Mouse (Mus musculus): ENCODE results near the gene Tas2r143. TPM values are rescaled to one million over a fixed set of nuclear protein-coding genes. Genes with fewer than 3 reads are reported as not detected.

Tas2r143 gene
- polyA plus RNA-seq, 1 experiment from 2014 or later, result not detected

- Histone ChIP-seq H3K27me3 (ENCODE audit: control insufficient read depth, insufficient read depth, low read length) (no peaks in the 10 kb centered on the region), H3K36me3 (ENCODE audit: control insufficient read depth, insufficient read depth, low read length) (no peaks in the 10 kb centered on the region), H3K4me3 (ENCODE audit: low read length) (no peak overlapping the region), H3K27ac (ENCODE audit: low read depth, low read length) (peak overlapping the region; percentile 25; the same call in 1 of the 2 replicates), H3K4me2 (replicated peaks; ENCODE audit: low read depth, low read length) (no peak overlapping the region), H3K4me1 (ENCODE audit: control insufficient read depth, insufficient read depth, low read length) (peaks cover 4% of the 10 kb centered on the region; the same call in 1 of the 2 replicates), H3K9ac (ENCODE audit: low read depth, low read length) (no peak overlapping the region), H3K9me3 (ENCODE audit: control insufficient read depth, low read length) (no peaks in the 10 kb centered on the region)
- ATAC-seq (ENCODE audit: low FRiP score, low TSS enrichment), result peak; percentile 53
- 30% methylated on average over 9 of the region's 9 CpGs for WGBS
These were observed 18.1 kb upstream of the Tas2r143 start for GRCm38 (mm10) chr6:42381916-42382381.

GRCm38 (mm10) chr6:42383360-42383759 lies 16.7 kb upstream of the Tas2r143 start:
- ATAC-seq (ENCODE audit: low FRiP score, low TSS enrichment), result no peak
- no peak overlapping the region for H3K27ac ChIP-seq (ENCODE audit: low read depth, low read length)
- peaks cover 4% of the 10 kb centered on the region; the same call in 1 of the 2 replicates for H3K4me1 ChIP-seq (ENCODE audit: control insufficient read depth, insufficient read depth, low read length)
- H3K27me3 ChIP-seq (ENCODE audit: control insufficient read depth, insufficient read depth, low read length), result no peaks in the 10 kb centered on the region
- no peaks in the 10 kb centered on the region for H3K9me3 ChIP-seq (ENCODE audit: control insufficient read depth, low read length)
- WGBS, result 95% methylated on average over 5 of the region's 5 CpGs
- H3K9ac ChIP-seq (ENCODE audit: low read depth, low read length), result no peak overlapping the region
- no peaks in the 10 kb centered on the region for H3K36me3 ChIP-seq (ENCODE audit: control insufficient read depth, insufficient read depth, low read length)
- no peak overlapping the region for H3K4me3 ChIP-seq (ENCODE audit: low read length)
- no peak overlapping the region for H3K4me2 ChIP-seq (replicated peaks; ENCODE audit: low read depth, low read length)

DNA sequence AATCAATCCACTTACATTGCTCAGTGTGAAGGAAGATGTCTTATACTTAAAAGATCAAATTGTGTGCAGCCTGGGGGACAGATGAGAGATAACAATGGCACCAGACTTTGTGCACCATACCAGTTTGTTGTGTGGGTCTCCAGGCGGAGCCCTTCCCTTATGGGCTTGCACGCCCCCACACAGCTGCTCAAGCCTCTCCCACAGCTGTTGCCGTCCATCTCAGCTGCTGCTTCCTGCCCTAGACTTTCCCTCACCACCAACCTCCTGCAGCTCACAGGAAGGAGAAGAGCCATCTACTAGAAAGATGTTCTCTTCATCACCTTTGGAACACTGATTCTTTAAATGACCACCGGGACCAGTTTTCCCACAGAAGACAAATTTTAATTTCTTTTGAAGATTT lies 14.4 kb upstream of the Tas2r143 start:
- WGBS, result 54% methylated on average over 4 of the region's 4 CpGs
- H3K9ac ChIP-seq (ENCODE audit: low read depth, low read length), result no peak overlapping the region
- no peaks in the 10 kb centered on the region for H3K27me3 ChIP-seq (ENCODE audit: control insufficient read depth, insufficient read depth, low read length)
- H3K4me2 ChIP-seq (replicated peaks; ENCODE audit: low read depth, low read length), result no peak overlapping the region
- H3K27ac ChIP-seq (ENCODE audit: low read depth, low read length), result no peak overlapping the region
- H3K4me3 ChIP-seq (ENCODE audit: low read length), result no peak overlapping the region
- H3K9me3 ChIP-seq (ENCODE audit: control insufficient read depth, low read length), result no peaks in the 10 kb centered on the region
- H3K4me1 ChIP-seq (ENCODE audit: control insufficient read depth, insufficient read depth, low read length), result peaks cover 4% of the 10 kb centered on the region; the same call in 1 of the 2 replicates
- H3K36me3 ChIP-seq (ENCODE audit: control insufficient read depth, insufficient read depth, low read length), result no peaks in the 10 kb centered on the region
- no peak for ATAC-seq (ENCODE audit: low FRiP score, low TSS enrichment)

- 19% methylated on average over 2 of the region's 2 CpGs for WGBS
- no peak overlapping the region for H3K27ac ChIP-seq (ENCODE audit: low read depth, low read length)
These were observed 8.2 kb upstream of the Tas2r143 start for GRCm38 (mm10) chr6:42391796-42392330.

DNA sequence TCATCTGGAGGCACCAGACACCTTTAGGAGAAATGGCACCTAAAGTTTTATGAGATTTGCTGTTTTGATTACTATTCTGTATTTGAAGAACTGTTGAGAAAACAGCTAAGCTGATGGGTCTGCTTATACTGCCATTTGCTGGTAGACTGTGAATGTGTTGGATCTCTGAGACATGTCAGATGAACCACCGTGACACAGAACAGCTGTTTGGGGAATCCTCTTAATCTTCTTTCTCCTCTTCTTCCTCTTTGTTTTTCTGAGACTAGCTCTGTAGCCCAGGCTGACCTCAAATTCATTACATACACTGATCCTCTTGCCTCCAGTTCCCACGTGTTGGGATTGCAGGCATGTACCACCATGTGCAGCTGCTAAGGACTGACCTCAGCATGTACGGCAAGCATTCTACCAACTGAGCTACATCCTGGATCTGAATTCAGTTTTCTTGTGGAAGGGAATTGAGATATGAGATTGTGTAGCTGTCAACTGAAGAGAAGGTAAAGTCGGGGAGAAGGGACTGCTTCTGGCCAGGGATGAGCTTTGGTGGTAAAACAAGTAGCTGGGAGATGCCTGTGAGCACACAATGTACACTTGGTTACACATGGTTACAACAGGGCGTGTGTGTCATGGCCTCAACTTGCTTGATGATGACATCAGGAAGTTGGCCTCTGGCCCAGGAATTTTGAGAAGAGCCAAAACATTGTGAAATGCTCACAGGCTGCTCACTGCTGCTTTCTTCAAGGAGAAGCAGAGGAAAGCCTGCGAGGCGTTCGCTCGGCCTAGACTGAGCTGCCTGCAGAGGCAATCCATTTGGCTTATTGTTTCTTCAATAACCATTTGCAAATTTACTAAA lies 3.9 kb upstream of the Tas2r143 start:
- Histone ChIP-seq H3K9me3 (ENCODE audit: control insufficient read depth, low read length) (no peaks in the 10 kb centered on the region), H3K36me3 (ENCODE audit: control insufficient read depth, insufficient read depth, low read length) (no peaks in the 10 kb centered on the region), H3K9ac (ENCODE audit: low read depth, low read length) (no peak overlapping the region), H3K4me3 (ENCODE audit: low read length) (no peak overlapping the region), H3K27ac (ENCODE audit: low read depth, low read length) (no peak overlapping the region), H3K4me1 (ENCODE audit: control insufficient read depth, insufficient read depth, low read length) (no peaks in the 10 kb centered on the region), H3K27me3 (ENCODE audit: control insufficient read depth, insufficient read depth, low read length) (no peaks in the 10 kb centered on the region), H3K4me2 (replicated peaks; ENCODE audit: low read depth, low read length) (no peak overlapping the region)
- WGBS, result 68% methylated on average over 9 of the region's 9 CpGs
- ATAC-seq (ENCODE audit: low FRiP score, low TSS enrichment), result no peak

More at GRCm38 (mm10) chr6:42391796-42392330, 8.2 kb upstream of the Tas2r143 start:
- peak; percentile 93 for ATAC-seq (ENCODE audit: low FRiP score, low TSS enrichment)
- Histone ChIP-seq H3K27me3 (ENCODE audit: control insufficient read depth, insufficient read depth, low read length) (no peaks in the 10 kb centered on the region), H3K4me2 (replicated peaks; ENCODE audit: low read depth, low read length) (no peak overlapping the region), H3K9me3 (ENCODE audit: control insufficient read depth, low read length) (no peaks in the 10 kb centered on the region), H3K4me1 (ENCODE audit: control insufficient read depth, insufficient read depth, low read length) (no peaks in the 10 kb centered on the region), H3K36me3 (ENCODE audit: control insufficient read depth, insufficient read depth, low read length) (no peaks in the 10 kb centered on the region), H3K4me3 (ENCODE audit: low read length) (no peak overlapping the region), H3K9ac (ENCODE audit: low read depth, low read length) (no peak overlapping the region)

- H3K36me3 ChIP-seq (ENCODE audit: control insufficient read depth, insufficient read depth, low read length), result no peaks in the 10 kb centered on the region
- H3K27ac ChIP-seq (ENCODE audit: low read depth, low read length), result no peak overlapping the region
- H3K9ac ChIP-seq (ENCODE audit: low read depth, low read length), result no peak overlapping the region
- no peaks in the 10 kb centered on the region for H3K4me1 ChIP-seq (ENCODE audit: control insufficient read depth, insufficient read depth, low read length)
- ATAC-seq (ENCODE audit: low FRiP score, low TSS enrichment), result no peak
- H3K4me3 ChIP-seq (ENCODE audit: low read length), result no peak overlapping the region
- no peaks in the 10 kb centered on the region for H3K9me3 ChIP-seq (ENCODE audit: control insufficient read depth, low read length)
- no peaks in the 10 kb centered on the region for H3K27me3 ChIP-seq (ENCODE audit: control insufficient read depth, insufficient read depth, low read length)
- 67% methylated on average over 3 of the region's 3 CpGs for WGBS
- H3K4me2 ChIP-seq (replicated peaks; ENCODE audit: low read depth, low read length), result no peak overlapping the region
These were observed 2.9 kb upstream of the Tas2r143 start for GRCm38 (mm10) chr6:42397041-42397657.

DNA sequence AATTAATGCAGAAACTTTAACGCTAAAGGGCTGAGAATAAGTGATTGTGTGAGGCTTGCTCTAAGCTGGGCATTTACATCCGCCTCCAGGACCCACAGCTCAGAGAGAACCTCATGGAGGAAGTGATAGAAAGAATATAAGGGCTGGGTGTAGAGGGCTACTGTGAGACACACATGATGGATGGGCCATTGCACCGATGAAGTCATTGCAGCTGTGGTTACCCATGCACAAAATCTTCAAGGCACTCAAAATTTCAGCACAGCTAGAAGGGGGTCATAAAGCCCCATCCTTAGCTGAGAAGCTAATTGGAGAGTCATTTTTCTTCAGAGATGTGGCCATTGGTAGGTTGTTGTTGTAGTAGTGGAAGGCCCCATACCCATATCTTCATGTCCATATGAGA lies 1.8 kb upstream of the Tas2r143 start:
- no peak overlapping the region for H3K4me3 ChIP-seq (ENCODE audit: low read length)
- no peaks in the 10 kb centered on the region for H3K4me1 ChIP-seq (ENCODE audit: control insufficient read depth, insufficient read depth, low read length)
- no peak overlapping the region for H3K27ac ChIP-seq (ENCODE audit: low read depth, low read length)
- no peaks in the 10 kb centered on the region for H3K27me3 ChIP-seq (ENCODE audit: control insufficient read depth, insufficient read depth, low read length)
- ATAC-seq (ENCODE audit: low FRiP score, low TSS enrichment), result no peak
- no peak overlapping the region for H3K4me2 ChIP-seq (replicated peaks; ENCODE audit: low read depth, low read length)
- H3K9ac ChIP-seq (ENCODE audit: low read depth, low read length), result no peak overlapping the region
- 65% methylated on average over 3 of the region's 3 CpGs for WGBS
- H3K36me3 ChIP-seq (ENCODE audit: control insufficient read depth, insufficient read depth, low read length), result no peaks in the 10 kb centered on the region
- no peaks in the 10 kb centered on the region for H3K9me3 ChIP-seq (ENCODE audit: control insufficient read depth, low read length)

GRCm38 (mm10) chr6:42398998-42399397 lies 1.0 kb upstream of the Tas2r143 start:
- Histone ChIP-seq H3K4me2 (replicated peaks; ENCODE audit: low read depth, low read length) (no peak overlapping the region), H3K36me3 (ENCODE audit: control insufficient read depth, insufficient read depth, low read length) (no peaks in the 10 kb centered on the region), H3K9me3 (ENCODE audit: control insufficient read depth, low read length) (no peaks in the 10 kb centered on the region), H3K27me3 (ENCODE audit: control insufficient read depth, insufficient read depth, low read length) (no peaks in the 10 kb centered on the region), H3K27ac (ENCODE audit: low read depth, low read length) (no peak overlapping the region), H3K9ac (ENCODE audit: low read depth, low read length) (no peak overlapping the region), H3K4me3 (ENCODE audit: low read length) (no peak overlapping the region), H3K4me1 (ENCODE audit: control insufficient read depth, insufficient read depth, low read length) (no peaks in the 10 kb centered on the region)
- no peak for ATAC-seq (ENCODE audit: low FRiP score, low TSS enrichment)
- WGBS, result 96% methylated on average over 1 of the region's 1 CpGs

DNA sequence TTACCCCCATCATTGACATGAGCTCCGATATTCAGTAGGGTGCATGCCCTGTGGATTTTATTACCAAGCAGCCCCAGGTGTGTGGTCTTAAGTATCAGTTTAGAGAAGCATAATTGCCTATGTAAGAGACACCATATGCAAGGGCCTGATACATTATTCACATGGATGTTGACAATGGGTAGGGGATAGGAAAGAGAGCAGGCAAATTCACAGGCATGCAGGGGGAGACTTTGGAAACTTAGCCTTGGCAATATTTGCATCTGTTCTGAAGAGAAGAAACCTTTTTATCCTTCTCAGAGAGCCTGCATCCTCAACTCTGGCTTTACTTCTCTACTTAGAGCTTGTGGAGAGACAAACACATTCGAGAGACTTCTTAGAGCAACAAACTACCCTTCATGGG lies 5.1 kb downstream of the Tas2r143 start, which contains the start of gene Tas2r135:
Tas2r135 (plus strand) TSS at position 301 of the 400 bp plus-strand sequence.
- H3K9me3 ChIP-seq (ENCODE audit: control insufficient read depth, low read length), result no peaks in the 10 kb centered on the region
- H3K9ac ChIP-seq (ENCODE audit: low read depth, low read length), result no peak within 1 kb of the TSS
- H3K4me3 ChIP-seq (ENCODE audit: low read length), result no peak within 1 kb of the TSS
- no peaks in the 10 kb centered on the region for H3K4me1 ChIP-seq (ENCODE audit: control insufficient read depth, insufficient read depth, low read length)
- 80% methylated on average over 2 of the region's 2 CpGs for WGBS
- ATAC-seq (ENCODE audit: low FRiP score, low TSS enrichment), result no peak
- H3K27me3 ChIP-seq (ENCODE audit: control insufficient read depth, insufficient read depth, low read length), result no peaks in the 10 kb centered on the region
- no peak within 1 kb of the TSS for H3K4me2 ChIP-seq (replicated peaks; ENCODE audit: low read depth, low read length)
- H3K36me3 ChIP-seq (ENCODE audit: control insufficient read depth, insufficient read depth, low read length), result no peaks in the 10 kb centered on the region
- H3K27ac ChIP-seq (ENCODE audit: low read depth, low read length), result no peak within 1 kb of the TSS

All from kidney, embryonic 14.5 days (tissue).